Mouse (Mus musculus): ENCODE results near the gene Hoxd4.

The Hoxd4 gene

GRCm38 (mm10) chr2:74711721-74712621 lies at the start of gene Hoxd4, which contains the start of gene Hoxd3:
TSS of gene Hoxd4 (plus strand) at chr2:74711929.
TSS of gene Hoxd3 (plus strand) at chr2:74711927.
- DNase-seq (ENCODE audit: low read depth, low spot score): peak; percentile 68

- peak; percentile 79 for DNase-seq (ENCODE audit: low read depth, low spot score)
Measured at GRCm38 (mm10) chr2:74663291-74663925, 48.3 kb upstream of the Hoxd4 start.

- DNase-seq (ENCODE audit: low read depth, low spot score): no peak
Measured at GRCm38 (mm10) chr2:74666411-74666810, 45.3 kb upstream of the Hoxd4 start.

- no peak for DNase-seq (ENCODE audit: low read depth, low spot score)
Measured at GRCm38 (mm10) chr2:74667191-74667841, 44.4 kb upstream of the Hoxd4 start.

GRCm38 (mm10) chr2:74667842-74668357 lies 43.8 kb upstream of the Hoxd4 start, which contains the start of gene Hoxd13:
TSS of gene Hoxd13 (plus strand) at chr2:74668310.
- DNase-seq (ENCODE audit: low read depth, low spot score): no peak

- DNase-seq (ENCODE audit: low read depth, low spot score): no peak
Measured at GRCm38 (mm10) chr2:74668370-74669229, 43.1 kb upstream of the Hoxd4 start.

- no peak for DNase-seq (ENCODE audit: low read depth, low spot score)
Measured at GRCm38 (mm10) chr2:74669230-74669578, 42.5 kb upstream of the Hoxd4 start.

- no peak for DNase-seq (ENCODE audit: low read depth, low spot score)
Measured at GRCm38 (mm10) chr2:74669650-74670235, 42.0 kb upstream of the Hoxd4 start.

GRCm38 (mm10) chr2:74670632-74671188 lies 41.0 kb upstream of the Hoxd4 start:
- no peak for DNase-seq (ENCODE audit: low read depth, low spot score)

GRCm38 (mm10) chr2:74671847-74672246 lies 39.9 kb upstream of the Hoxd4 start:
- no peak for DNase-seq (ENCODE audit: low read depth, low spot score)

GRCm38 (mm10) chr2:74672481-74673362 lies 39.0 kb upstream of the Hoxd4 start:
- DNase-seq (ENCODE audit: low read depth, low spot score): no peak

GRCm38 (mm10) chr2:74673835-74674425 lies 37.8 kb upstream of the Hoxd4 start:
- DNase-seq (ENCODE audit: low read depth, low spot score): no peak

GRCm38 (mm10) chr2:74674881-74675665 lies 36.7 kb upstream of the Hoxd4 start, which contains the start of gene Hoxd12:
TSS of gene Hoxd12 (plus strand) at chr2:74675013.
- DNase-seq (ENCODE audit: low read depth, low spot score): no peak

GRCm38 (mm10) chr2:74675666-74676282 lies 36.0 kb upstream of the Hoxd4 start:
- DNase-seq (ENCODE audit: low read depth, low spot score): no peak

- no peak for DNase-seq (ENCODE audit: low read depth, low spot score)
Measured at GRCm38 (mm10) chr2:74676376-74677052, 35.2 kb upstream of the Hoxd4 start.

GRCm38 (mm10) chr2:74677106-74677505 lies 34.6 kb upstream of the Hoxd4 start:
- no peak for DNase-seq (ENCODE audit: low read depth, low spot score)

All from 3T3-L1 (cell line).